ENCODE assay signal across 18 mouse cellular contexts in the genomic region with DNA sequence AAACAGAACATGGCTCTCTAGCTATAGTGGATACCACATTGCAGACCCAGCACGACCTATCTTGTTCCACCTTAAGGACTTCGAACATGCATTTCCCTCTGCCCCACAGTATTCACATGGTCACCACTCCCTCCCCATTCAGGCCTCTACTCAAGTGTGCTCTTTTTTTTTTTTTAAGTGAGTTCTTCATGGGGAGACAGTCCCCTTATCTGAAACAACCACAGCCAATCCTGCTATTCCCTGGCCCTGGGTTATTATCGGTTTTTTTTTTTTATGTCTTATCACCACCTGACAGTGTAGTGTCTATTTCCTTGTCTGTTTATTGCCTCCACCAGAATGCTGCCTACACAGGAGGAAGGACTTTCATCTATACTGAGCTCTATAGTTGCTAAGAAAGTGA.
DNase-seq lines count a peak whose midpoint lies in the region; ATAC-seq and TF ChIP-seq lines count a peak whose summit lies in the region.
"Had no signal": no experiment of that assay in that cellular context is flagged by ENCODE, and none has a peak within 500 bp of the region (broad histone marks: within the 10 kb centered on the region; RNA-seq: fewer than 3 reads in every experiment).

No protein-coding gene starts in this region.

- ATAC-seq in forebrain, embryonic 12.5 days (ENCODE audit: low FRiP score) = no peak
- peak; percentile 90 for ATAC-seq in intestine, embryonic 15.5 days
- peak; percentile 86 for ATAC-seq in liver, postnatal 0 days
- ATAC-seq in kidney, embryonic 14.5 days (ENCODE audit: low FRiP score, low TSS enrichment) = no peak

- no peaks in the 10 kb centered on the region for H3K36me3 ChIP-seq in forebrain, embryonic 10.5 days (replicated peaks)
- no peaks in the 10 kb centered on the region for H3K36me3 ChIP-seq in forebrain, embryonic 12.5 days (replicated peaks)
- H3K36me3 ChIP-seq in MEL (ENCODE audit: control insufficient read depth in 1 of 2, insufficient read depth in 2 of 2, low read length in 2 of 2) = peaks cover 0 to 20% of the 10 kb centered on the region in 2 experiments; a peak in 2 of 4 replicates
- H3K36me3 ChIP-seq in intestine, embryonic 15.5 days = no peaks in the 10 kb centered on the region
- no peaks in the 10 kb centered on the region for H3K36me3 ChIP-seq in liver, postnatal 0 days (replicated peaks; ENCODE audit: insufficient read depth, low read length)
- H3K36me3 ChIP-seq in kidney, embryonic 14.5 days (ENCODE audit: control insufficient read depth, insufficient read depth, low read length) = no peaks in the 10 kb centered on the region
- H3K36me3 ChIP-seq: embryonic facial prominence, embryonic 10.5 days; limb, embryonic 12.5 days; neural tube, embryonic 13.5 days had no signal

- H3K4me3 ChIP-seq in forebrain, embryonic 10.5 days = no peak overlapping the region
- no peak overlapping the region for H3K4me3 ChIP-seq in forebrain, embryonic 12.5 days (replicated peaks)
- H3K4me3 ChIP-seq in MEL (ENCODE audit: control insufficient read depth in 1 of 2, insufficient read depth in 1 of 2, low read depth in 2 of 2, low read length in 2 of 2) = no peak overlapping the region
- no peak overlapping the region for H3K4me3 ChIP-seq in intestine, embryonic 15.5 days (replicated peaks)
- H3K4me3 ChIP-seq in liver, postnatal 0 days (ENCODE audit: low read depth, low read length) = 0 out of 2 replicates have a peak overlapping the region, but pooled peaks have one; percentile 19
- no peak overlapping the region for H3K4me3 ChIP-seq in kidney, embryonic 14.5 days (ENCODE audit: low read length)
- H3K4me3 ChIP-seq: embryonic facial prominence, embryonic 10.5 days; heart, adult 2 months; limb, embryonic 12.5 days; neural tube, embryonic 13.5 days had no signal

- no peak for TF ChIP-seq POLR2A in MEL (IDR thresholded peaks at IDR 0.05; ENCODE audit: control insufficient read depth in 1 of 2, insufficient read depth in 1 of 2, low read depth in 1 of 2, low read length in 2 of 2, poor library complexity in 1 of 2)

- WGBS in forebrain, embryonic 10.5 days = 89% methylated on average over 3 of the region's 3 CpGs
- 93% methylated on average over 3 of the region's 3 CpGs for WGBS in forebrain, embryonic 12.5 days
- 68% methylated on average over 3 of the region's 3 CpGs for WGBS in intestine, embryonic 15.5 days
- 60% methylated on average over 3 of the region's 3 CpGs for WGBS in liver, postnatal 0 days (ENCODE audit: insufficient replicate concordance)
- WGBS in kidney, embryonic 14.5 days = 88% methylated on average over 3 of the region's 3 CpGs

- no peak for DNase-seq in forebrain, embryonic 10.5 days (ENCODE audit: extremely low spot score, low spot score)
- DNase-seq in MEL (ENCODE audit: low read depth, low spot score) = peak; percentile 73
- DNase-seq in liver, postnatal 0 days = no peak
- DNase-seq in right cerebral cortex, postnatal 4 days = no peak
- no peak for DNase-seq in frontal cortex, postnatal 36 days (ENCODE audit: low spot score in 2 of 2)
- DNase-seq: adrenal gland, adult 2 months; cerebellum, adult 9-11 months; heart, adult 2 months; kidney, adult 2 months; lung, postnatal 14 days; midbrain, embryonic 14.5 days; thymus, adult 18-20 months had no signal

- no peaks in the 10 kb centered on the region for H3K9me3 ChIP-seq in forebrain, embryonic 10.5 days
- no peaks in the 10 kb centered on the region for H3K9me3 ChIP-seq in forebrain, embryonic 12.5 days
- H3K9me3 ChIP-seq in MEL (replicated peaks; ENCODE audit: insufficient read depth, low read length) = no peaks in the 10 kb centered on the region
- H3K9me3 ChIP-seq in intestine, embryonic 15.5 days = no peaks in the 10 kb centered on the region
- H3K9me3 ChIP-seq in liver, postnatal 0 days (ENCODE audit: low read length) = no peaks in the 10 kb centered on the region
- no peaks in the 10 kb centered on the region for H3K9me3 ChIP-seq in kidney, embryonic 14.5 days (ENCODE audit: control insufficient read depth, low read length)
- H3K9me3 ChIP-seq: embryonic facial prominence, embryonic 10.5 days; limb, embryonic 12.5 days; neural tube, embryonic 13.5 days had no signal

- peak; percentile 88 to 93 for TF ChIP-seq EP300 in MEL (IDR thresholded peaks at IDR 0.05; ENCODE audit: low read depth in 1 of 2, low read length in 2 of 2)
- peak; percentile 100 for TF ChIP-seq EP300 in liver, postnatal 0 days (IDR thresholded peaks at IDR 0.05; ENCODE audit: low read depth)

- no peaks in the 10 kb centered on the region for H3K79me2 ChIP-seq in MEL (ENCODE audit: control insufficient read depth, insufficient read depth, low read length, poor library complexity)

- peaks cover 39% of the 10 kb centered on the region for H3K4me1 ChIP-seq in forebrain, embryonic 10.5 days
- H3K4me1 ChIP-seq in forebrain, embryonic 12.5 days = peaks cover 32% of the 10 kb centered on the region
- H3K4me1 ChIP-seq in MEL (ENCODE audit: control insufficient read depth in 1 of 2, insufficient read depth in 2 of 2, low read length in 2 of 2) = peaks cover 14 to 25% of the 10 kb centered on the region in 2 experiments; a peak in 3 of 4 replicates
- H3K4me1 ChIP-seq in intestine, embryonic 15.5 days (replicated peaks) = peaks cover 17% of the 10 kb centered on the region
- H3K4me1 ChIP-seq in liver, postnatal 0 days (ENCODE audit: insufficient read depth) = peaks cover 38% of the 10 kb centered on the region
- H3K4me1 ChIP-seq in kidney, embryonic 14.5 days (ENCODE audit: control insufficient read depth, insufficient read depth, low read length) = 0 out of 2 replicates have a peak, but pooled peaks cover 2% of the 10 kb centered on the region

- H3K4me2 ChIP-seq in forebrain, embryonic 12.5 days = no peak overlapping the region
- no peak overlapping the region for H3K4me2 ChIP-seq in intestine, embryonic 15.5 days (replicated peaks)
- peak overlapping the region; percentile 59 for H3K4me2 ChIP-seq in liver, postnatal 0 days (ENCODE audit: low read depth, low read length)
- no peak overlapping the region for H3K4me2 ChIP-seq in kidney, embryonic 14.5 days (replicated peaks; ENCODE audit: low read depth, low read length)
- H3K4me2 ChIP-seq: limb, embryonic 12.5 days; neural tube, embryonic 13.5 days had no signal

- TF ChIP-seq RAD21 in MEL (IDR thresholded peaks at IDR 0.05; ENCODE audit: low read depth, low read length) = no peak

- H3K9ac ChIP-seq in forebrain, embryonic 12.5 days = no peak overlapping the region
- H3K9ac ChIP-seq in MEL (ENCODE audit: control insufficient read depth, low read depth, low read length, poor library complexity, severe bottlenecking) = no peak overlapping the region
- no peak overlapping the region for H3K9ac ChIP-seq in intestine, embryonic 15.5 days
- no peak overlapping the region for H3K9ac ChIP-seq in liver, postnatal 0 days (replicated peaks)
- no peak overlapping the region for H3K9ac ChIP-seq in kidney, embryonic 14.5 days (ENCODE audit: low read depth, low read length)
- H3K9ac ChIP-seq: limb, embryonic 12.5 days; neural tube, embryonic 13.5 days had no signal

- peak overlapping the region; percentile 53; the same call in 1 of the 2 replicates for H3K27ac ChIP-seq in forebrain, embryonic 10.5 days
- H3K27ac ChIP-seq in forebrain, embryonic 12.5 days = no peak overlapping the region
- peak overlapping the region; percentile 72 for H3K27ac ChIP-seq in MEL (ENCODE audit: control insufficient read depth, low read depth, low read length)
- 0 out of 2 replicates have a peak overlapping the region, but pooled peaks have one; percentile 33 for H3K27ac ChIP-seq in intestine, embryonic 15.5 days
- peak overlapping the region; percentile 80 for H3K27ac ChIP-seq in liver, postnatal 0 days (ENCODE audit: low read depth)
- no peak overlapping the region for H3K27ac ChIP-seq in kidney, embryonic 14.5 days (ENCODE audit: low read depth, low read length)
- H3K27ac ChIP-seq: embryonic facial prominence, embryonic 10.5 days; heart, adult 2 months; limb, embryonic 12.5 days; neural tube, embryonic 13.5 days had no signal

- peaks cover 26% of the 10 kb centered on the region for H3K27me3 ChIP-seq in forebrain, embryonic 10.5 days (ENCODE audit: poor library complexity, severe bottlenecking)
- H3K27me3 ChIP-seq in forebrain, embryonic 12.5 days = no peaks in the 10 kb centered on the region
- H3K27me3 ChIP-seq in MEL (ENCODE audit: control insufficient read depth in 1 of 2, insufficient read depth in 2 of 2, low read length in 2 of 2) = no peaks in the 10 kb centered on the region
- no peaks in the 10 kb centered on the region for H3K27me3 ChIP-seq in intestine, embryonic 15.5 days (replicated peaks)
- no peaks in the 10 kb centered on the region for H3K27me3 ChIP-seq in liver, postnatal 0 days (ENCODE audit: insufficient read depth, low read length)
- no peaks in the 10 kb centered on the region for H3K27me3 ChIP-seq in kidney, embryonic 14.5 days (ENCODE audit: control insufficient read depth, insufficient read depth, low read length)
- H3K27me3 ChIP-seq: limb, embryonic 12.5 days; neural tube, embryonic 13.5 days had no signal

- no peak for TF ChIP-seq CTCF in MEL (IDR thresholded peaks at IDR 0.05 in 2 of 3, conservative IDR thresholded peaks at IDR 0.05 in 1 of 3; ENCODE audit: control insufficient read depth in 1 of 3, insufficient read depth in 1 of 3, low read depth in 2 of 3, low read length in 3 of 3, poor library complexity in 1 of 3, severe bottlenecking in 1 of 3)
- no peak for TF ChIP-seq CTCF in liver, postnatal 0 days (IDR thresholded peaks at IDR 0.05; ENCODE audit: low read depth)

TF ChIP-seq in MEL, 35 proteins besides CTCF, POLR2A, EP300 and RAD21 (continues in another document):
- TF ChIP-seq MEF2A (IDR thresholded peaks at IDR 0.05; ENCODE audit: extremely low read depth, insufficient replicate concordance, low read depth, low read length, poor library complexity, severe bottlenecking) (no peak), MYC (IDR thresholded peaks at IDR 0.05; ENCODE audit: low read depth, low read length) (peak; percentile 57; the same call in 1 of the 2 replicates), TBP (IDR thresholded peaks at IDR 0.05; ENCODE audit: low read depth, low read length) (0 out of 2 replicates have a peak, but pooled peaks have one; percentile 23), ZKSCAN1 (IDR thresholded peaks at IDR 0.05; ENCODE audit: low read depth, low read length) (no peak), HCFC1 (IDR thresholded peaks at IDR 0.05; ENCODE audit: low read depth, low read length) (0 out of 2 replicates have a peak, but pooled peaks have one; percentile 35), USF1 (IDR thresholded peaks at IDR 0.05; ENCODE audit: low read depth, low read length) (0 out of 2 replicates have a peak, but pooled peaks have one; percentile 17), POLR2AphosphoS5 (IDR thresholded peaks at IDR 0.05; ENCODE audit: borderline replicate concordance, low read depth, low read length) (no peak), TCF12 (IDR thresholded peaks at IDR 0.05; ENCODE audit: low read depth, low read length) (peak; percentile 96), KAT2A (conservative IDR thresholded peaks at IDR 0.05; ENCODE audit: low read depth, low read length) (no peak), POLR2AphosphoS2 (IDR thresholded peaks at IDR 0.05; ENCODE audit: low read length) (no peak), ETS1 (IDR thresholded peaks at IDR 0.05; ENCODE audit: low read depth, low read length) (peak; percentile 90), MAZ (IDR thresholded peaks at IDR 0.05; ENCODE audit: low read depth, low read length) (no peak)

Comparison
In these comparisons a context has a peak if more than half of its experiments do, and no peak if none do; other contexts are left out.
1. H3K27ac ChIP-seq: peak in forebrain, embryonic 10.5 days (single experiment), MEL (single experiment), intestine, embryonic 15.5 days (single experiment) and liver, postnatal 0 days (single experiment); none in forebrain, embryonic 12.5 days (single experiment) and kidney, embryonic 14.5 days (single experiment).
2. ATAC-seq: peak in intestine, embryonic 15.5 days (single experiment) and liver, postnatal 0 days (single experiment); none in forebrain, embryonic 12.5 days (single experiment) and kidney, embryonic 14.5 days (single experiment).